16 mouse cellular contexts compared by ENCODE assay signal in genomic region chr6:53603695-53604094, GRCm38 (mm10).
DNase-seq lines count a peak whose midpoint lies in the region; ATAC-seq and TF ChIP-seq lines count a peak whose summit lies in the region.
"Had no signal": no experiment of that assay in that cellular context is flagged by ENCODE, and none has a peak within 500 bp of the region (broad histone marks: within the 10 kb centered on the region; RNA-seq: fewer than 3 reads in every experiment).

No protein-coding gene starts in this region.

- DNase-seq in adrenal gland, postnatal 10 days = peak; percentile 7
- DNase-seq in adrenal gland, postnatal 36 days = no peak
- DNase-seq in liver, adult 2 months (ENCODE audit: extremely low read depth, low read depth, low spot score) = peak; percentile 83
- peak; percentile 33 for DNase-seq in heart, adult 8-10 months (ENCODE audit: low spot score)
- DNase-seq in embryo, embryonic 11 days = no peak
- DNase-seq in spleen, postnatal 14 days (ENCODE audit: low spot score in 2 of 2) = no peak
- DNase-seq: adrenal gland, postnatal 25 days; forebrain, postnatal 0 days; kidney, adult 11 months; layer of hippocampus, postnatal 36 days; thymus, postnatal 36 days had no signal

- H3K79me2 ChIP-seq in liver, adult 2 months (ENCODE audit: control insufficient read depth, insufficient read depth, low read length) = no peaks in the 10 kb centered on the region

- no peaks in the 10 kb centered on the region for H3K9me3 ChIP-seq in liver, embryonic 12.5 days (replicated peaks)
- no peaks in the 10 kb centered on the region for H3K9me3 ChIP-seq in limb, embryonic 13.5 days
- H3K9me3 ChIP-seq: neural tube, embryonic 13.5 days; stomach, embryonic 15.5 days had no signal

- 26% methylated on average over 5 of the region's 5 CpGs for WGBS in liver, adult 2 months
- 63% methylated on average over 5 of the region's 5 CpGs for WGBS in liver, embryonic 12.5 days (ENCODE audit: insufficient replicate concordance)
- WGBS in limb, embryonic 13.5 days = 64% methylated on average over 5 of the region's 5 CpGs

- no peak overlapping the region for H3K4me2 ChIP-seq in liver, embryonic 12.5 days
- H3K4me2 ChIP-seq in limb, embryonic 13.5 days (replicated peaks) = no peak overlapping the region
- H3K4me2 ChIP-seq: hindbrain, embryonic 14.5 days; neural tube, embryonic 13.5 days; stomach, embryonic 15.5 days had no signal

- H3K4me1 ChIP-seq in liver, adult 2 months (ENCODE audit: control insufficient read depth, insufficient read depth, low read length) = peaks cover 2% of the 10 kb centered on the region
- no peaks in the 10 kb centered on the region for H3K4me1 ChIP-seq in liver, embryonic 12.5 days
- peaks cover 58% of the 10 kb centered on the region for H3K4me1 ChIP-seq in limb, embryonic 13.5 days
- H3K4me1 ChIP-seq: neural tube, embryonic 13.5 days; stomach, embryonic 15.5 days had no signal

- H3K9ac ChIP-seq in liver, adult 2 months (ENCODE audit: low read depth, low read length) = no peak overlapping the region
- H3K9ac ChIP-seq in liver, embryonic 12.5 days = no peak overlapping the region
- H3K9ac ChIP-seq in limb, embryonic 13.5 days = no peak overlapping the region
- H3K9ac ChIP-seq: forebrain, postnatal 0 days; hindbrain, embryonic 14.5 days; neural tube, embryonic 13.5 days; stomach, embryonic 15.5 days had no signal

- H3K27ac ChIP-seq in liver, adult 2 months (replicated peaks; ENCODE audit: insufficient read depth, low read depth, low read length) = no peak overlapping the region
- no peak overlapping the region for H3K27ac ChIP-seq in liver, embryonic 12.5 days
- peak overlapping the region; percentile 44 for H3K27ac ChIP-seq in limb, embryonic 13.5 days
- H3K27ac ChIP-seq: hindbrain, embryonic 14.5 days; neural tube, embryonic 13.5 days; stomach, embryonic 15.5 days had no signal

- no peak for TF ChIP-seq CTCF in liver, adult 2 months (IDR thresholded peaks at IDR 0.05; ENCODE audit: low read depth, low read length)

- no peak for TF ChIP-seq POLR2A in liver, adult 2 months (IDR thresholded peaks at IDR 0.05; ENCODE audit: extremely low read depth, insufficient read depth, low read length)

- H3K4me3 ChIP-seq in liver, adult 2 months (ENCODE audit: insufficient read depth, low read depth, low read length) = no peak overlapping the region
- H3K4me3 ChIP-seq in liver, embryonic 12.5 days = no peak overlapping the region
- no peak overlapping the region for H3K4me3 ChIP-seq in limb, embryonic 13.5 days
- H3K4me3 ChIP-seq: neural tube, embryonic 13.5 days; stomach, embryonic 15.5 days had no signal

- no peaks in the 10 kb centered on the region for H3K36me3 ChIP-seq in liver, adult 2 months (ENCODE audit: control insufficient read depth, insufficient read depth, low read length)
- no peaks in the 10 kb centered on the region for H3K36me3 ChIP-seq in liver, embryonic 12.5 days
- H3K36me3 ChIP-seq in limb, embryonic 13.5 days = peaks cover 21% of the 10 kb centered on the region
- H3K36me3 ChIP-seq: neural tube, embryonic 13.5 days; stomach, embryonic 15.5 days had no signal

- peaks cover 3% of the 10 kb centered on the region; the same call in 1 of the 2 replicates for H3K27me3 ChIP-seq in liver, adult 2 months (ENCODE audit: control insufficient read depth, insufficient read depth, low read length)
- no peaks in the 10 kb centered on the region for H3K27me3 ChIP-seq in liver, embryonic 12.5 days (replicated peaks)
- no peaks in the 10 kb centered on the region for H3K27me3 ChIP-seq in limb, embryonic 13.5 days
- H3K27me3 ChIP-seq: neural tube, embryonic 13.5 days; stomach, embryonic 15.5 days had no signal

- no peak for ATAC-seq in liver, embryonic 12.5 days
- ATAC-seq in limb, embryonic 13.5 days (ENCODE audit: low FRiP score, low read depth) = no peak
- ATAC-seq: forebrain, postnatal 0 days had no signal

Comparison
In these comparisons a context has a peak if more than half of its experiments do, and no peak if none do; other contexts are left out.
1. DNase-seq: peak in adrenal gland, postnatal 10 days (single experiment), liver, adult 2 months (single experiment) and heart, adult 8-10 months (single experiment); none in adrenal gland, postnatal 36 days (0 of 2), embryo, embryonic 11 days (single experiment) and spleen, postnatal 14 days (0 of 2).